Mouse (Mus musculus) CH12.LX (cell line): Measurements from ENCODE around the gene Stx8. TPM values are rescaled to one million over a fixed set of nuclear protein-coding genes. Genes with fewer than 3 reads are reported as not detected.

ENCODE experiments used
- DNase-seq: peaks from one replicate; pipeline ENCODE4 v3.0.0-alpha.2; 2013; ENCODE audit errors: extremely low read depth
- H3K27ac ChIP-seq: 2 replicates; pipeline ENCODE4 v1.5.1; 2012; ENCODE audit warnings: low read depth, mild to moderate bottlenecking, control low read depth, moderate library complexity; ENCODE audit not compliant: insufficient read depth
- H3K27me3 ChIP-seq: replicated peaks from 2 replicates; pipeline ENCODE3; 2012; ENCODE audit warnings: inconsistent platforms
- H3K36me3 ChIP-seq, 2 experiments: replicated peaks in 1 of 2; 2 replicates each; pipeline versions ENCODE3 to v1.6.1; 2012; ENCODE audit warnings: inconsistent platforms in 1 of 2, low read length in 1 of 2, mild to moderate bottlenecking in 1 of 2, mixed read lengths in 1 of 2, moderate library complexity in 1 of 2; ENCODE audit not compliant: control insufficient read depth in 1 of 2, insufficient read depth in 1 of 2
- H3K4me1 ChIP-seq, 2 experiments: 2 replicates each; pipeline ENCODE4 v1.6.1; 2012; ENCODE audit warnings: inconsistent platforms in 1 of 2, moderate library complexity in 1 of 2; ENCODE audit not compliant: insufficient read depth in 2 of 2, control insufficient read depth in 1 of 2
- H3K4me2 ChIP-seq: 2 replicates; pipeline ENCODE4 v1.6.1; 2012; ENCODE audit warnings: low read depth, mild to moderate bottlenecking, control low read depth; ENCODE audit not compliant: poor library complexity, insufficient read depth, severe bottlenecking
- H3K4me3 ChIP-seq, 3 experiments: fragments of 150-350 bp in 1 of 3; sonication (generic) in 1 of 3; replicated peaks in 1 of 3; 2 replicates each; pipeline versions ENCODE3 to v1.5.1; 2011 to 2012; ENCODE audit warnings: low read depth in 2 of 3, low read length in 2 of 3, mild to moderate bottlenecking in 2 of 3, moderate library complexity in 2 of 3, control low read depth in 1 of 3, improper control_type of control experiment in 1 of 3, inconsistent platforms in 1 of 3, mixed read lengths in 1 of 3; ENCODE audit not compliant: poor library complexity in 1 of 3
- H3K79me2 ChIP-seq: replicated peaks from 2 replicates; pipeline ENCODE4 v1.6.1; 2012; ENCODE audit warnings: mild to moderate bottlenecking, moderate library complexity; ENCODE audit not compliant: control insufficient read depth, poor library complexity, insufficient read depth, severe bottlenecking; ENCODE audit errors: extremely low read depth
- H3K9ac ChIP-seq: 2 replicates; pipeline ENCODE4 v1.6.1; 2012; ENCODE audit warnings: low read depth, mild to moderate bottlenecking, control low read depth, moderate library complexity; ENCODE audit not compliant: insufficient read depth
- H3K9me3 ChIP-seq: replicated peaks from 2 replicates; pipeline ENCODE3; 2012; ENCODE audit warnings: low read length, inconsistent platforms, mixed read lengths
- CHD1 ChIP-seq: IDR thresholded peaks from 2 replicates; pipeline ENCODE4 v1.6.1; 2012; ENCODE audit warnings: low read depth, low read length, improper control_type of control experiment, inconsistent platforms
- CHD2 ChIP-seq: IDR thresholded peaks from 2 replicates; pipeline ENCODE4 v1.6.1; 2011; ENCODE audit warnings: low read length, improper control_type of control experiment
- E2F4 ChIP-seq: IDR thresholded peaks from 2 replicates; pipeline ENCODE4 v1.6.1; 2011; ENCODE audit warnings: low read depth, low read length, improper control_type of control experiment; ENCODE audit not compliant: insufficient replicate concordance
- EP300 ChIP-seq: IDR thresholded peaks from 2 replicates; pipeline ENCODE4 v1.6.1; 2011; ENCODE audit warnings: low read length, improper control_type of control experiment
- ETS1 ChIP-seq: conservative IDR thresholded peaks from 2 replicates; pipeline ENCODE4 v1.6.1; 2012; ENCODE audit warnings: low read depth, mild to moderate bottlenecking, inconsistent platforms, low read length, improper control_type of control experiment, moderate library complexity
- GABPA ChIP-seq: IDR thresholded peaks from 2 replicates; pipeline ENCODE4 v1.6.1; 2012; ENCODE audit warnings: low read depth, low read length, improper control_type of control experiment, inconsistent platforms; ENCODE audit not compliant: insufficient replicate concordance
- JUN ChIP-seq: IDR thresholded peaks from 2 replicates; pipeline ENCODE4 v1.6.1; 2011; ENCODE audit warnings: low read depth, mild to moderate bottlenecking, low read length, improper control_type of control experiment, moderate library complexity; ENCODE audit not compliant: insufficient read depth
- JUND ChIP-seq: conservative IDR thresholded peaks from 2 replicates; pipeline ENCODE4 v1.6.1; 2011; ENCODE audit warnings: low read depth, low read length, improper control_type of control experiment
- MAX ChIP-seq: IDR thresholded peaks from 2 replicates; pipeline ENCODE4 v1.6.1; 2011; ENCODE audit warnings: low read length, improper control_type of control experiment
- MAZ ChIP-seq: IDR thresholded peaks from 2 replicates; pipeline ENCODE4 v1.6.1; 2012; ENCODE audit warnings: low read depth, mild to moderate bottlenecking, inconsistent platforms, low read length, improper control_type of control experiment, moderate library complexity
- MEF2A ChIP-seq: IDR thresholded peaks from 2 replicates; pipeline ENCODE4 v1.6.1; 2014; ENCODE audit warnings: low read depth, mild to moderate bottlenecking, inconsistent platforms, low read length, improper control_type of control experiment, borderline replicate concordance
- MXI1 ChIP-seq: IDR thresholded peaks from 2 replicates; pipeline ENCODE4 v1.6.1; 2011; ENCODE audit warnings: mild to moderate bottlenecking, low read depth, low read length, improper control_type of control experiment
- PAX5 ChIP-seq: IDR thresholded peaks from 2 replicates; pipeline ENCODE4 v1.6.1; 2012; ENCODE audit warnings: low read length, inconsistent platforms, mixed read lengths
- POLR2A ChIP-seq: IDR thresholded peaks from 2 replicates; pipeline ENCODE4 v1.6.1; 2011; ENCODE audit warnings: low read depth, mild to moderate bottlenecking, improper control_type of control experiment, low read length
- POLR2AphosphoS2 ChIP-seq: IDR thresholded peaks from 2 replicates; pipeline ENCODE4 v1.6.1; 2011; ENCODE audit warnings: low read depth, low read length, improper control_type of control experiment
- RAD21 ChIP-seq: IDR thresholded peaks from 2 replicates; pipeline ENCODE4 v1.6.1; 2011; ENCODE audit warnings: low read depth, mild to moderate bottlenecking, low read length, improper control_type of control experiment, moderate library complexity
- TCF12 ChIP-seq: IDR thresholded peaks from 2 replicates; pipeline ENCODE4 v1.6.1; 2014; ENCODE audit warnings: low read depth, mild to moderate bottlenecking, inconsistent platforms, low read length, improper control_type of control experiment
- UBTF ChIP-seq: IDR thresholded peaks from 2 replicates; pipeline ENCODE4 v1.6.1; 2012; ENCODE audit warnings: low read depth, mild to moderate bottlenecking, inconsistent platforms, low read length, improper control_type of control experiment, moderate library complexity
- USF1 ChIP-seq: IDR thresholded peaks from 2 replicates; pipeline ENCODE4 v1.6.1; 2014; ENCODE audit warnings: low read depth, mild to moderate bottlenecking, inconsistent platforms, low read length, improper control_type of control experiment
- USF2 ChIP-seq: conservative IDR thresholded peaks from 2 replicates; pipeline ENCODE4 v1.6.1; 2011; ENCODE audit warnings: low read depth, low read length, improper control_type of control experiment
- ZKSCAN1 ChIP-seq: IDR thresholded peaks from 2 replicates; pipeline ENCODE4 v1.6.1; 2012; ENCODE audit warnings: low read depth, inconsistent platforms, low read length, improper control_type of control experiment, borderline replicate concordance
- ZMIZ1 ChIP-seq: IDR thresholded peaks from 2 replicates; pipeline ENCODE4 v1.6.1; 2012; ENCODE audit warnings: low read depth, mild to moderate bottlenecking, inconsistent platforms, low read length, improper control_type of control experiment
- ZNF384 ChIP-seq: IDR thresholded peaks from 2 replicates; pipeline ENCODE4 v1.6.1; 2012; ENCODE audit warnings: low read depth, low read length, improper control_type of control experiment, inconsistent platforms
- dilution Hi-C: fragments of 300-500 bp; cut with MboI; formaldehyde crosslinking; loops from 2 replicates; pipeline ENCODE4 v1.14.3; 2020; ENCODE audit warnings: low sequenced_read_pairs; ENCODE audit not compliant: extremely low pct_unique_long_range_greater_than_20kb, extremely low pct_ligation_motif_present
- in situ Hi-C: fragments of 300-500 bp; cut with MboI; formaldehyde crosslinking; loops from 3 replicates; pipeline ENCODE4 v1.14.3; 2019; ENCODE audit warnings: low sequenced_read_pairs, low pct_ligation_motif_present, low pct_unique_long_range_greater_than_20kb, mixed read lengths
- polyA plus RNA-seq: library from polyadenylated mRNA; unstranded; fragments of >175 nt; gene quantifications from 2 replicates; pipeline ENCODE4 v1.2.1, GENCODE M21; 2012; ENCODE audit warnings: low read depth; ENCODE audit not compliant: insufficient read length
- total RNA-seq, 2 experiments: library from RNA; depleted of rRNA; stranded (reverse); fragments of 300-350 nt in 1 of 2; fragments of >200 nt in 1 of 2; gene quantifications; 2 replicates each; pipeline ENCODE4 v1.2.3; 2012 to 2014

Stx8 gene
- total and polyA plus RNA-seq, 3 experiments = 31.8 to 57.9 (median 35.2) TPM

DNA sequence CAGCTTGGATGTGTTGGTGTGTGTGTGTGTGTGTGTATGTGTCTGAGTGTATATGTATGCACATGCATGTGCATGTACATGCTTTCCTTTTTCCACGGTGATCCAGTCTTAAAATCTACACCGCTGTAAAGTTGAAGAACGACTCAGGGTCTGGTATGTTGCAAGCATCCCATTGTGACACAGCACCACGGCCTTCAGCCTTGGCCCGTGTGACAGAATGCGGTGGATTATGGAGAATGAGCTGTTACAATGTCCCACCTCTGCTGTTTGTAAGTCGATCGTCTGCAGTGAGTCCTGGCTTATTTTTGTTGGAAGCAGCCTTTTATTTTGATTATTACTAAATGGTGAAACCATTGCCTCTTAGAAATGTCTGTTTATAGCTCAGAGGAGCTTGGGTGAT is 52.2 kb downstream of the Stx8 start:
- Histone ChIP-seq H3K27me3 (no peaks in the 10 kb centered on the region), H3K4me3 (no peak overlapping the region), H3K9me3 (no peaks in the 10 kb centered on the region), H3K79me2 (no peaks in the 10 kb centered on the region), H3K4me2 (no peak overlapping the region), H3K36me3 (peaks cover 21 to 65% of the 10 kb centered on the region in 2 experiments), H3K9ac (no peak overlapping the region), H3K4me1 (peaks cover 0 to 26% of the 10 kb centered on the region in 2 experiments; a peak in 2 of 4 replicates), H3K27ac (no peak overlapping the region)
- in situ Hi-C loops (loop anchor here (5.0 kb wide), 1 partner anchor 184 kb away; no protein-coding TSS in a partner anchor), dilution Hi-C loops (no loop called here)
- DNase-seq = no peak
- TF ChIP-seq MXI1 (no peak), JUND (no peak), POLR2A (no peak), ETS1 (no peak), CHD2 (no peak), CHD1 (no peak), E2F4 (no peak), ZNF384 (no peak), RAD21 (no peak), ZKSCAN1 (no peak), USF1 (no peak), ZMIZ1 (no peak), UBTF (no peak), MAX (no peak), JUN (no peak), POLR2AphosphoS2 (no peak)

DNA sequence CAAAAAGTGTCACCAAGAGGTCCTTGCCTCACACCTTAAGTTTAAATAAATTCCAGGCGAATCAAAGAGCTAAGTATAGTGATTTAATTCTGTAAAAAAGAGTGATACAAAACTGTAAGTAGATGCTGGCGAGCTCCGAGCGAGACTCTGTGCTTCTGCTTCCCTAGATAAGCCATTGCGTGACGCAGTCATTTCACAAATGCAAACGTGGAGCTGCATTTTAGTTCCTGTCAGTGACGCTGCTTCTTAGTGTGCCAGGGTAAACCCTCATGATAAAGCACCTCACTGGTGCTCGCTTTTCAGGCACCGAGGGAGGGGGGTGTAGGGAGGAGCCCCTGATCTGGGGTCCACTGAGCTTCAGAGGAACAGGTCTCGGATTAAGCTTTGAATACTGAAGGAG is 53.2 kb downstream of the Stx8 start:
- DNase-seq = no peak
- TF ChIP-seq MXI1 (no peak), EP300 (no peak), MEF2A (no peak), USF1 (no peak), TCF12 (no peak), E2F4 (no peak), ZNF384 (no peak), CHD2 (no peak), MAZ (no peak), USF2 (no peak), GABPA (no peak), MAX (no peak), JUND (no peak), PAX5 (no peak), CHD1 (no peak)
- in situ Hi-C loops = loop anchor here (5.0 kb wide), 1 partner anchor 183 kb away; no protein-coding TSS in a partner anchor
- no peak overlapping the region for H3K4me2 ChIP-seq
- no peaks in the 10 kb centered on the region for H3K27me3 ChIP-seq
- peaks cover 0 to 20% of the 10 kb centered on the region in 2 experiments; a peak in 2 of 4 replicates for H3K4me1 ChIP-seq
- no peaks in the 10 kb centered on the region for H3K9me3 ChIP-seq
- H3K79me2 ChIP-seq = no peaks in the 10 kb centered on the region
- H3K4me3 ChIP-seq = no peak overlapping the region
- no peak overlapping the region for H3K9ac ChIP-seq
- dilution Hi-C loops = no loop called here
- no peak overlapping the region for H3K27ac ChIP-seq
- H3K36me3 ChIP-seq = peaks cover 23 to 73% of the 10 kb centered on the region in 2 experiments
